Mouse (Mus musculus) intestine, embryonic 15.5 days (tissue): Measurements from ENCODE around the gene Rai1. TPM values are rescaled to one million over a fixed set of nuclear protein-coding genes. Genes with fewer than 3 reads are reported as not detected.

Experiments used
- ATAC-seq: fragments of 200-750 bp; cut with Nextera tagmentation; 2 replicates; pipeline ENCODE4 v1.8.0; 2017; ENCODE audit warnings: moderate TSS enrichment, moderate library complexity
- H3K27ac ChIP-seq: fragments of 300-500 bp; sonication (generic); 2 replicates; pipeline ENCODE4 v1.5.1; 2015; ENCODE audit warnings: mild to moderate bottlenecking, inconsistent platforms
- H3K27me3 ChIP-seq: fragments of 300-500 bp; sonication (generic); replicated peaks from 2 replicates; pipeline ENCODE4 v1.6.1; 2015; ENCODE audit warnings: inconsistent platforms
- H3K36me3 ChIP-seq: fragments of 300-500 bp; sonication (generic); 2 replicates; pipeline ENCODE4 v1.6.1; 2015; ENCODE audit warnings: inconsistent platforms
- H3K4me1 ChIP-seq: fragments of 300-500 bp; sonication (generic); replicated peaks from 2 replicates; pipeline ENCODE4 v1.6.1; 2015; ENCODE audit warnings: inconsistent platforms
- H3K4me2 ChIP-seq: fragments of 300-500 bp; sonication (generic); replicated peaks from 2 replicates; pipeline ENCODE4 v1.6.1; 2015; ENCODE audit warnings: mild to moderate bottlenecking, inconsistent platforms
- H3K4me3 ChIP-seq: fragments of 300-500 bp; sonication (generic); replicated peaks from 2 replicates; pipeline ENCODE4 v1.5.1; 2015; ENCODE audit warnings: inconsistent platforms
- H3K9ac ChIP-seq: fragments of 300-500 bp; sonication (generic); 2 replicates; pipeline ENCODE4 v1.6.1; 2015; ENCODE audit warnings: inconsistent platforms
- H3K9me3 ChIP-seq: fragments of 300-500 bp; sonication (generic); 2 replicates; pipeline ENCODE4 v1.6.1; 2016; ENCODE audit warnings: inconsistent platforms
- WGBS: fragments of 180-500 bp; shearing (Covaris S2); methylation state at CpG from one replicate; pipeline ENCODE4 v1.1.7; 2015; 5-methylcytosine and 5-hydroxymethylcytosine counted together
- polyA plus RNA-seq: library from polyadenylated mRNA; unstranded; fragments of >200 nt; fragmentation: Nextera tagmentation; extraction: Ambion mirVana; gene quantifications from 2 replicates; pipeline ENCODE4 v1.2.1, GENCODE M21; 2015

Gene Rai1
- polyA plus RNA-seq, 1 experiment from 2014 or later, result 18.2 TPM

DNA sequence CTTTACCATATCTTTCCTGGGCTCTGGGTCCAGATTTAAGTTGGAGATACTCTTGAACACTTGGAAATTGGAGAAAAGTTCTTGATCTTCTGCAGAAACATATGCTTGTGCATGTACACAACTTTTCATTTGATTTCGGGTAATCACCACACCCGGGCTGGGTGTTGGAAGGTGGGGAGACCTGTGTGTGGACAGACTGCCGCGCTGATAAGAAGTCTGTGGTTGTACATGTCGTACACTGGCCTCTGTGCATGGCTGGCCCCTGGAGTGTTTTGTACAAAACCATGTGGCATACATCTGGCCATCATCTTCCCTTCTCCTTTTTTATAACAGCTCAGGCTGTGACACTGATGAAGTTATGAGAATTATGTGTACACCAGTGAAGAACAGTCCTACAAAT is 55.1 kb downstream of the Rai1 start:
- no peaks in the 10 kb centered on the region for H3K9me3 ChIP-seq
- 76% methylated on average over 5 of the region's 5 CpGs for WGBS

DNA sequence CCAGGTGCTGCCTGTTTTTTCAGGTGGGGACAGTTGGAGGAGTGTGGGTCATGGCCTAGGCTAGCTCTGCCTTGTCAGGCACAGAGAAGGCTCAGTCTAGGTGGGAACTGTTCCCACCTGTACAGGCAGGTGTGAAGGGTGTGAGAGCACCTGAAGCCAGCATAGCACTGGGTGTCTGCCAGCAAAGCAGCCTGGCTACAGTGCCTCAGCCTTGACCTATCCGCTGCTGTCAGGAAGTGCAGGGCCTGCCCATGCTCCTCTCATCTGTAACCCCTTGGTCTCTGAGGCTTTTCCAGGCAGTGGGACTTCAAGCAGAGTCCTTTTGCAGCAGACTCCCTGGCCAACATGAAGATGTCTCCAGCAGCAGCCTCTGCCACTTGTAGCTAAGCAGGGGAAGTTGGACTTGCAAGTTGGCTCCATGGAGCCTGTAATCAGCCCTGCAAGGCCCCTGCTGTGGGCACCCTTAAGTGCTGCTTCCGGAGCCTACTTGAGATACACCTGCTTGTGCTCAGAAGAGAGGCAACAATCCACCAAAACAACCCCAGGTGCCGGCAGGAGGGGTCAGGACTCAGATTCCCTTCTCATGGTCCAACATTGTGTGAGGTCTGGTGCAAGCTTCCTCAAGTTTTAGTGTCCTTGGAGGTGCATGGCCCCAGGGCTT is 55.8 kb downstream of the Rai1 start:
- H3K4me1 ChIP-seq, result peaks cover 31% of the 10 kb centered on the region
- no peak overlapping the region for H3K9ac ChIP-seq
- H3K9me3 ChIP-seq, result no peaks in the 10 kb centered on the region
- no peak overlapping the region for H3K27ac ChIP-seq
- H3K36me3 ChIP-seq, result no peaks in the 10 kb centered on the region
- H3K4me3 ChIP-seq, result no peak overlapping the region
- WGBS, result 57% methylated on average over 3 of the region's 3 CpGs
- H3K27me3 ChIP-seq, result no peaks in the 10 kb centered on the region
- no peak for ATAC-seq
- no peak overlapping the region for H3K4me2 ChIP-seq

More for the DNA sequence above, 55.1 kb downstream of the Rai1 start:
- ATAC-seq, result no peak
- Histone ChIP-seq H3K36me3 (no peaks in the 10 kb centered on the region), H3K4me2 (no peak overlapping the region), H3K27ac (no peak overlapping the region), H3K4me3 (no peak overlapping the region), H3K9ac (no peak overlapping the region), H3K4me1 (peaks cover 28% of the 10 kb centered on the region), H3K27me3 (no peaks in the 10 kb centered on the region)

DNA sequence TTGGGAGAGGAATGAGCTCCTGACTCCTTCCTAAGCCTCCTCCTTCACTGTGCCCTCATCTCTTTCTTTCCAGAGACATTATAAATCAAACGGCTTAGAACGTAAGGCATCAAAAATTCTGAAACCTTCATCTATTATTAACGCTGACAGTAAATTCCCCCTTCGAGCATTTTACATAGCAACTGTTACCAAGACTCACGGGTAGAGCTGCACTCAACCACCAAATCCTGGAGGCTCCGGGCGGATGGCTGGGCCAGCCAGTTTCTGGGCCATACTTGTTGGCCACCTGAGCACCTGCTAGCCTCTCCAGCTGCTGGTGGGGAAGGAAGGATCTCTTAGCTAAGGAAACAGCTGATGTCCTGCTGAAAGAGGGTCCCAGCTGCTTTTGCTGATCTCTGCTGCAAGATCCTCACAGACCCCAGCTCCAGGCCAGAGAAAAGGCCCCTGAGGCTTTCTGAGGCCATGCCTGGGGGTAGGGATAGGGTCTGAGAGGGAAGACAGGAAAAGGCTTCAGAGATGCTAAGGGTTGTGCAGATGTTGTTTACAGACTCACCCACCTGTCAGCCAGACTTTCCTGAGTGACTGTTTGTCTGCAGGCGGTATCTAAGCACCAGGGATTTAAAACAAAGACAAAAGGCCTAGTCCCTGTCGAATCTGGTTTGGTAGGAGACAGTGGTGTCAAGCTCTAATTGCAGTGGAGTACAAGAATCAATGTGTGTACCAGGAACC is 56.5 kb downstream of the Rai1 start:
- 60% methylated on average over 9 of the region's 9 CpGs for WGBS
- Histone ChIP-seq H3K4me1 (peaks cover 35% of the 10 kb centered on the region), H3K4me3 (no peak overlapping the region), H3K4me2 (no peak overlapping the region), H3K27me3 (no peaks in the 10 kb centered on the region), H3K9me3 (no peaks in the 10 kb centered on the region), H3K9ac (no peak overlapping the region), H3K36me3 (no peaks in the 10 kb centered on the region), H3K27ac (no peak overlapping the region)
- ATAC-seq, result no peak

DNA sequence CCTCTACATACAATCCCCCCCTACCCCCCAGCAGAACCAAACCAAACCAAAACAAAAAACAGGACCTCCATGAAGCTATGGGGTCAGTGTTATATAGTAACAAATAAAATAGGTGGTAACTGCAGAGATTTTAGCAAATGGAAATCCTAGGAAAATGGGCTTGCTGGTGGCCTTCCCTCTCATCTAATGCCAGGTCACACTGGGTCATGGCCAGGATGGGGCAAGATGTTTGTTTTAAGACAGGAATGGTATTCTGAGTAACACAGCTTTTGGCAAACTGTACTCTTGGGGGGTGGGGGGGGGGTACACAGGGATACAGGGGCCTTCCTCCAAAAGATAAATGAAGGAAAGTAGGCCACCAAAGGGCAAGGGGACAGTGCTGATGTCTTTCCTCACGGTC is 57.7 kb downstream of the Rai1 start:
- peaks cover 43% of the 10 kb centered on the region for H3K4me1 ChIP-seq

DNA sequence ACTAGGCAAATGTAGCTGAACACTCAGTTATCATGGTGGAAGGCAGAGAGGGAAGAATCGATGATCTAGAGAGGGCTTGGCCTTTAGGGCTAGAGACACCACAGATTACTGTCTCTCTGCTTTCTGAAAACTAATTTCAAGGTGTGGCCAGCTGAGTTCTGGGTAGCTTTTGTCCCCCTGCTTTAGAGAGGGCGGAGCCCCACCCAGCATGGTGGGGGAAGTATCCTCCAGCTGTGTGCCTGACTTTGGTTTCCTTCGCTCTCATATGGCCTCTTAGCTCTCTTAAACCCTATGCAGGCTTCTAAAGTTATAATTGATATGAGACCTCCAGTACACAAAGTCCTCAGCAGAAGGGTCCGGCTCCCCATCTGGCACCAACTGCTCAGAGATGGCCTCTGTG is 58.5 kb downstream of the Rai1 start:
- H3K4me3 ChIP-seq, result no peak overlapping the region
- 84% methylated on average over 4 of the region's 4 CpGs for WGBS
- H3K4me2 ChIP-seq, result no peak overlapping the region
- peaks cover 51% of the 10 kb centered on the region for H3K4me1 ChIP-seq
- ATAC-seq, result no peak
- no peaks in the 10 kb centered on the region for H3K27me3 ChIP-seq
- H3K36me3 ChIP-seq, result no peaks in the 10 kb centered on the region
- H3K9me3 ChIP-seq, result no peaks in the 10 kb centered on the region
- no peak overlapping the region for H3K27ac ChIP-seq
- no peak overlapping the region for H3K9ac ChIP-seq

More for the DNA sequence above, 57.7 kb downstream of the Rai1 start:
- Histone ChIP-seq H3K27ac (0 out of 2 replicates have a peak overlapping the region, but pooled peaks have one; percentile 23), H3K9ac (no peak overlapping the region), H3K4me2 (no peak overlapping the region), H3K36me3 (no peaks in the 10 kb centered on the region), H3K4me3 (no peak overlapping the region), H3K9me3 (no peaks in the 10 kb centered on the region), H3K27me3 (no peaks in the 10 kb centered on the region)
- 81% methylated on average over 1 of the region's 1 CpGs for WGBS
- ATAC-seq, result no peak

DNA sequence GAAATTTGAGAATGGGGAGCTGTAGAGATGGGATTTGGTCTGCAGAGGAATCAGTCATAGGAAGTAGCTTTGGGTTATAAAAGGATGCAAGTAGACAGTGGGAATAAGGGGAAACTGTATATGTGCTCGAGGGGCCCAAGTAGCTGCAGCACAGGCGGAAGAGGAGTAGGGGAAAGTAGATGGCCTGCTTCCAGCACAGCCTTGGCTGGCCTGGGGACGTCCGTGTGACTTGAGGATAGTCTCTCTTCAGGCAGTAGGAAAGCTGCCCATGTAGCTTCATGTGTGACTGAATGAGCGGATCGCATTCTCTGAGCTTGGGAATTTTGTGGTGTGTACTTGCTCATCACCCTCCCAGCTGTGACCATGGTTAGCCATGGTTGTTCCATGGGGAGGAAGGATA is 59.6 kb downstream of the Rai1 start:
- H3K9me3 ChIP-seq, result no peaks in the 10 kb centered on the region
- no peak overlapping the region for H3K4me2 ChIP-seq
- 68% methylated on average over 6 of the region's 6 CpGs for WGBS
- no peak overlapping the region for H3K27ac ChIP-seq
- H3K4me3 ChIP-seq, result no peak overlapping the region
- no peaks in the 10 kb centered on the region for H3K27me3 ChIP-seq
- ATAC-seq, result no peak
- no peaks in the 10 kb centered on the region for H3K36me3 ChIP-seq
- peaks cover 59% of the 10 kb centered on the region for H3K4me1 ChIP-seq
- H3K9ac ChIP-seq, result no peak overlapping the region

DNA sequence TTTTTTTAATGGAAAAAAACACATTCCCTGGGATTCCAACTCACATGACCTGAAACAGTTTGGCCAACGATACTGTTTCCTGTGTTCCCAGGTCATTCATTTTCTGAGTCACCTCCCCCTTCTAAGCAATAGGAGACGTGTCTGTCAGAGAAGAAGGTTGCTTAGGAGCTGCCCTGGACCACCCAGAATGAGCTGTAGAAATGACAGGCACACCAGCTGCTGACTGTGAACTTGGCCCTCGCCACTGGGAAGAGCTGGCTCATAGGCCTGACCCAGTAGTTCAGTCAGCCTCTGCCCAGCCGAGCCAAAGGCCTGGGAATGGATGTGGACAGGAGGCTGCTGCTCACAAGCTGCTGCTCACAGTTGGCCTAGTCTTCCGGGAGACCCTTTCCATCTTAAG is 60.3 kb downstream of the Rai1 start:
- WGBS, result 39% methylated on average over 5 of the region's 5 CpGs
- ATAC-seq, result no peak

DNA sequence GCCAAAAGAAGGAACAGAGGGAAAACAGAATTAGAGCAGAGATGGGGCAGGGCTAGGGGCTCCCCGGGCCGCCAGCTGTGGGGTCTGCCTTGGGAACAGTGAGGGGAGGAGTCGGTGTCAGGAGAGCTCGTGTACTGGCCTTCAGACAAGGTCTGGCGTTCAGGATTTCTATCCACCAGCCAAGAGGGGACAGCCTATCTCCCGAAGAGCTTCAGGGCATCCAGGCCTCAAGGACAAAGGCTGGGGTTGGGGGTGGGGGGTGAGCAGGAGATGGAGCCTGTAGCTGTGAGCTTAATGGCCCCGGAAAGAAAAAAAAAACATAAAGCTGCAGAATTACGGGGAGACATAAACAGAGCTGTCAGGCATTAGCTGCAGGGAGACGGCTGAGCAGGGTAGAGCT is 64.0 kb downstream of the Rai1 start:
- ATAC-seq, result no peak
- Histone ChIP-seq H3K9ac (no peak overlapping the region), H3K4me1 (peaks cover 62% of the 10 kb centered on the region), H3K27ac (peak overlapping the region; percentile 54), H3K4me2 (no peak overlapping the region), H3K36me3 (no peaks in the 10 kb centered on the region), H3K9me3 (no peaks in the 10 kb centered on the region), H3K4me3 (no peak overlapping the region), H3K27me3 (no peaks in the 10 kb centered on the region)
- 17% methylated on average over 9 of the region's 9 CpGs for WGBS

More for the DNA sequence above, 60.3 kb downstream of the Rai1 start:
- Histone ChIP-seq H3K36me3 (no peaks in the 10 kb centered on the region), H3K4me1 (peaks cover 59% of the 10 kb centered on the region), H3K27ac (no peak overlapping the region), H3K4me2 (no peak overlapping the region), H3K27me3 (no peaks in the 10 kb centered on the region), H3K9ac (no peak overlapping the region), H3K4me3 (no peak overlapping the region), H3K9me3 (no peaks in the 10 kb centered on the region)

DNA sequence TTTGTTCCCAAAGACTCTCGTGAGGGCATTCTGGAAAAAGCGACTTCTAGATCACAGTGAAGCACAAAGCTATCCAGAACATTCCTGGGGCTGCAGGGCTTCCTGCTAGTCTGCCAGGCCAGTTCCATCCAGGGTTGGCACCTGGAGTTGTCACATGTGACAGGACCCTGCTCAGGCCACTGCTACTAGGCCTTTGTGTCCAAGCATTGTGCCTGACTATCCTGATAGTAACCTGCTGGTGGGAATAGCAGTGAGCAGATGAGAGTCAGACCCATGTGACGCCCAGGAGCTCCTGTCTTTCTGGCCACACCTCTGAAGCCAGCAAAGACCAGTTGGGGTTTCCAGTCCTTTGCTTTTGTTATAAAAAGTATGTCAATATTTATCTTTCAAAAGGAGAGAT is 67.3 kb downstream of the Rai1 start:
- Histone ChIP-seq H3K4me3 (no peak overlapping the region), H3K9ac (no peak overlapping the region), H3K4me1 (peaks cover 63% of the 10 kb centered on the region), H3K9me3 (no peaks in the 10 kb centered on the region), H3K4me2 (no peak overlapping the region), H3K27me3 (no peaks in the 10 kb centered on the region), H3K36me3 (no peaks in the 10 kb centered on the region), H3K27ac (no peak overlapping the region)
- no peak for ATAC-seq
- WGBS, result 76% methylated on average over 3 of the region's 3 CpGs

DNA sequence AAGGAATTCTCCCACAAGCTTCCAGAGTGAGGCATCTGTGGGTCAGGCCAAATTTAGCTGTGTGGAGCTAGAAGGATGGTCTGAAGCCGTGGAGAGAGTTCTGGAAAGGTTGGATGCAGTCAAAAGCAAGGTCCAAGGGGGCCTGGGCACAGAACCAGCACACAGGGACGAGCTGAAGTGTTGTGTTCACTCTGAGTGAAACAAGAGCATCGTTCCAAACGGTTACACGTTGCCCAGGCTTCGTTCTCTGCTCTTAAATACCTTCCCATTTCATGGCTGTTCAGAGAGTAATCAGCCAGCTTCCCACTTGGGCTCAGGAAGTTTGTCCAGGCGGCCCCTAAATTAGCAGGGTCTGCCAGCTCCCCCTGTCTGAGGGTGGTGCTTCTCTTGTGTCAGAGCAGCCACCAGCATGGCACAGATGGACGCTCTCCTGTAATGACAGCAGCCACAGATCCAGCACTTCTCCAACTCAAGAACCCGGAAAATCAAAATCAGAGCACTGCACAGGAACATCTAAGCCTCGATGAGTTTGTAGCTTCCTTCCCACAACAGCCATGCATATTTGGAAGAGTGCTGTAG is 68.9 kb downstream of the Rai1 start:
- no peak overlapping the region for H3K4me3 ChIP-seq
- no peak overlapping the region for H3K9ac ChIP-seq
- no peaks in the 10 kb centered on the region for H3K27me3 ChIP-seq
- H3K36me3 ChIP-seq, result no peaks in the 10 kb centered on the region
- WGBS, result 67% methylated on average over 10 of the region's 10 CpGs
- no peaks in the 10 kb centered on the region for H3K9me3 ChIP-seq
- H3K4me2 ChIP-seq, result no peak overlapping the region
- H3K27ac ChIP-seq, result no peak overlapping the region
- H3K4me1 ChIP-seq, result peaks cover 63% of the 10 kb centered on the region
- ATAC-seq, result no peak

DNA sequence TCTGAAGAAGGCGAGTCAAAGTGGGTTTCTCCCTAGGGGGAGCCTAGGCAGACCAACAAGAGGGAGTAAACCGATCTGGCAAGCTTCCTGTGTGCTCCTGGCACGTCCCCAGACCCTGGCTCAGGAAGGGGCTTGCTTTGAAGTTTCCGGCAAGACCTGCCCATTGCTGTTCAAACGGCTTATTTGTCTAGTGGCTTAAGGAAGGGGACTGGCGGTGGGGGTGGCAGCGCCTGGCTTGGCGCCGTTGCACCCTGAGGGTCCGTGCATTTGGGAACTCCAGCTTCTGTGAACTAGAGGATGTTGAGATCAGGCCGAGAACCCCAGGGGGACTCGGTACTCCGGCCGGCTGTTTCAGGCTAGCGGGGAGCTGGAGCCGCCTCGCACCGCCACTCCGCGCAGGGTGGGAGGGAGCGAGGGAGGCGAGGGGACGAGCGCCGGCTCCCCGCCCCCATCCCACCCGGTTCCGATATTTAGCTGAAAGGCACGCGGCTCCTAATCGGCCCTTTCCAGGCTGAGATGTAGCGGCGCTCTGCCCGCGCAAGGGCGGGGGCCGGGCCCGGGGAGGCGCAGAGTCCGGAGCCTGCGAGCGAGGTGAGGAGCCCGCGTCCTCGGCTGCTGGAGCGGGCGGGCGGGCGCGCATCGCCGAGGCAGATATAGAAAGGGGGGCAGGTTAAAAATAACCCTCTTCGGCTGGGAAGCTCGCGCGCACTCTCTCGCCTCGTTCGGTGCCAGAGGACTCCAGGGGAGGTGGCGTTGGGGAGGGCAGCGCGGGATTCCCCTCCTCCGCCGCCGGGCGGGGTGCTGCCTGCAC is 70.8 kb downstream of the Rai1 start:
- Histone ChIP-seq H3K36me3 (no peaks in the 10 kb centered on the region), H3K9ac (peak overlapping the region; percentile 66), H3K4me1 (peaks cover 69% of the 10 kb centered on the region), H3K4me2 (peak overlapping the region; percentile 98), H3K4me3 (peak overlapping the region; percentile 60), H3K27ac (peak overlapping the region; percentile 87), H3K27me3 (no peaks in the 10 kb centered on the region), H3K9me3 (no peaks in the 10 kb centered on the region)
- peak; percentile 57 for ATAC-seq
- under 1% methylated on average over 66 of the region's 66 CpGs for WGBS
